Mouse (Mus musculus) macrophage (primary cell): ENCODE results near the gene Card19. TPM values are rescaled to one million over a fixed set of nuclear protein-coding genes. Genes with fewer than 3 reads are reported as not detected.

Experiments
- H3K27ac ChIP-seq: fragments of 350-480 bp; formaldehyde crosslinking; 2 replicates; pipeline ENCODE4 v1.9.0; 2021
- H3K36me3 ChIP-seq: fragments of 350-480 bp; formaldehyde crosslinking; 2 replicates; pipeline ENCODE4 v1.9.0; 2021; ENCODE audit errors: inconsistent target
- H3K4me3 ChIP-seq: fragments of 350-480 bp; formaldehyde crosslinking; 2 replicates; pipeline ENCODE4 v1.9.0; 2021; ENCODE audit errors: inconsistent target
- H3K79me2 ChIP-seq: fragments of 350-480 bp; formaldehyde crosslinking; 2 replicates; pipeline ENCODE4 v1.9.0; 2021; ENCODE audit errors: inconsistent target
- WGBS: methylation state at CpG from one replicate; pipeline ENCODE4 v1.1.7; 2026; ENCODE audit warnings: inconsistent platforms; ENCODE audit not compliant: missing documents; 5-methylcytosine and 5-hydroxymethylcytosine counted together
- polyA plus RNA-seq: library from polyadenylated mRNA; stranded (reverse); fragments of 250-400 nt; gene quantifications from 3 replicates; pipeline ENCODE4 v1.2.4, GENCODE M21; 2018; ENCODE audit warnings: inconsistent platforms
- total RNA-seq, 78 experiments: library from RNA; depleted of rRNA; stranded (reverse); fragments of 250-400 nt; gene quantifications; 1 replicate in 9 of 78; 2 replicates in 24 of 78; 3 replicates in 43 of 78; 4 replicates in 2 of 78; pipeline ENCODE4 v1.2.4; 2018; ENCODE audit warnings: inconsistent platforms in 56 of 78

Card19 gene
- total RNA-seq (2018; cell fraction: chromatin; rRNA removed) = 100 to 1,000 TPM in 16 of 26 experiments, 10 to 100 TPM in 10; 39.0 to 263 (median 106) TPM
- 100 to 1,000 TPM in 24 of 26 experiments, 10 to 100 TPM in 2; 89.0 to 237 (median 139) TPM for total RNA-seq (2018; cell fraction: cytosol; rRNA removed)
- total RNA-seq (2018; cell fraction: nucleus; rRNA removed) = 100 to 1,000 TPM in 13 of 26 experiments, 10 to 100 TPM in 13; 48.7 to 301 (median 97.5) TPM
- 133 to 174 TPM (median 144 TPM) in 3 replicates for polyA plus RNA-seq

GRCm38 (mm10) chr13:49215504-49216219, at the start of gene Card19:
Gene Card19, minus strand, starts transcription at chr13:49216037.
- no peaks in the 10 kb centered on the region for H3K36me3 ChIP-seq
- under 1% methylated on average over 58 of the region's 78 CpGs for WGBS
- H3K79me2 ChIP-seq = peaks cover 49% of the 10 kb centered on the region
- peak within 1 kb of the TSS; percentile 85 for H3K4me3 ChIP-seq
- peak within 1 kb of the TSS; percentile 98 for H3K27ac ChIP-seq

GRCm38 (mm10) chr13:49260036-49260722, 44.3 kb upstream of the Card19 start:
- Histone ChIP-seq H3K79me2 (no peaks in the 10 kb centered on the region), H3K4me3 (no peak overlapping the region), H3K36me3 (peaks cover 32% of the 10 kb centered on the region), H3K27ac (no peak overlapping the region)
- 30% methylated on average over 15 of the region's 15 CpGs for WGBS

- Histone ChIP-seq H3K79me2 (no peaks in the 10 kb centered on the region), H3K36me3 (peaks cover 10% of the 10 kb centered on the region), H3K27ac (no peak overlapping the region), H3K4me3 (no peak overlapping the region)
- 88% methylated on average over 3 of the region's 3 CpGs for WGBS
Measured at GRCm38 (mm10) chr13:49257819-49258313, 42.0 kb upstream of the Card19 start.

- H3K4me3 ChIP-seq = no peak overlapping the region
- no peaks in the 10 kb centered on the region for H3K36me3 ChIP-seq
- H3K27ac ChIP-seq = peak overlapping the region; percentile 93
- peaks cover 2% of the 10 kb centered on the region; the same call in 1 of the 2 replicates for H3K79me2 ChIP-seq
- WGBS = 19% methylated on average over 13 of the region's 13 CpGs
Measured at GRCm38 (mm10) chr13:49252746-49253145, 36.9 kb upstream of the Card19 start.

- Histone ChIP-seq H3K4me3 (no peak overlapping the region), H3K36me3 (no peaks in the 10 kb centered on the region), H3K79me2 (peaks cover 8% of the 10 kb centered on the region), H3K27ac (peak overlapping the region; percentile 93)
- WGBS = 56% methylated on average over 2 of the region's 2 CpGs
Measured at GRCm38 (mm10) chr13:49252113-49252512, 36.3 kb upstream of the Card19 start.

GRCm38 (mm10) chr13:49250716-49251517, 35.1 kb upstream of the Card19 start:
- H3K4me3 ChIP-seq = no peak overlapping the region
- H3K27ac ChIP-seq = peak overlapping the region; percentile 93
- peaks cover 20% of the 10 kb centered on the region for H3K79me2 ChIP-seq
- H3K36me3 ChIP-seq = no peaks in the 10 kb centered on the region
- 70% methylated on average over 4 of the region's 4 CpGs for WGBS

GRCm38 (mm10) chr13:49249634-49250033, 33.8 kb upstream of the Card19 start:
- no peak overlapping the region for H3K4me3 ChIP-seq
- H3K36me3 ChIP-seq = no peaks in the 10 kb centered on the region
- WGBS = 81% methylated on average over 2 of the region's 2 CpGs
- H3K79me2 ChIP-seq = peaks cover 33% of the 10 kb centered on the region
- no peak overlapping the region for H3K27ac ChIP-seq

- Histone ChIP-seq H3K79me2 (peaks cover 40% of the 10 kb centered on the region), H3K36me3 (no peaks in the 10 kb centered on the region), H3K27ac (no peak overlapping the region), H3K4me3 (no peak overlapping the region)
- 83% methylated on average over 3 of the region's 3 CpGs for WGBS
Measured at GRCm38 (mm10) chr13:49248923-49249322, 33.1 kb upstream of the Card19 start.

GRCm38 (mm10) chr13:49248467-49248862, 32.6 kb upstream of the Card19 start, which contains the start of gene Susd3:
Gene Susd3, minus strand, starts transcription at chr13:49248706.
- Histone ChIP-seq H3K79me2 (peaks cover 44% of the 10 kb centered on the region), H3K27ac (no peak within 1 kb of the TSS), H3K4me3 (peak within 1 kb of the TSS; percentile 46), H3K36me3 (no peaks in the 10 kb centered on the region)
- 65% methylated on average over 5 of the region's 8 CpGs for WGBS

GRCm38 (mm10) chr13:49247740-49248466, 32.1 kb upstream of the Card19 start:
- Histone ChIP-seq H3K79me2 (peaks cover 44% of the 10 kb centered on the region), H3K36me3 (no peaks in the 10 kb centered on the region), H3K4me3 (peak overlapping the region; percentile 46), H3K27ac (no peak overlapping the region)
- WGBS = 4% methylated on average over 52 of the region's 58 CpGs

- WGBS = 6% methylated on average over 12 of the region's 12 CpGs
- H3K79me2 ChIP-seq = peaks cover 44% of the 10 kb centered on the region
- H3K4me3 ChIP-seq = peak overlapping the region; percentile 46
- H3K36me3 ChIP-seq = no peaks in the 10 kb centered on the region
- peak overlapping the region; percentile 15 for H3K27ac ChIP-seq
Measured at GRCm38 (mm10) chr13:49247232-49247739, 31.4 kb upstream of the Card19 start.

GRCm38 (mm10) chr13:49246626-49247025, 30.8 kb upstream of the Card19 start:
- Histone ChIP-seq H3K27ac (0 out of 2 replicates have a peak overlapping the region, but pooled peaks have one; percentile 15), H3K79me2 (peaks cover 48% of the 10 kb centered on the region), H3K4me3 (peak overlapping the region; percentile 46), H3K36me3 (no peaks in the 10 kb centered on the region)
- 100% methylated on average over 2 of the region's 2 CpGs for whole genome bisulfite sequencing

- peaks cover 54% of the 10 kb centered on the region for H3K79me2 ChIP-seq
- no peak overlapping the region for H3K4me3 ChIP-seq
- H3K36me3 ChIP-seq = no peaks in the 10 kb centered on the region
- H3K27ac ChIP-seq = no peak overlapping the region
- 86% methylated on average over 3 of the region's 3 CpGs for WGBS
Measured at GRCm38 (mm10) chr13:49246011-49246410, 30.2 kb upstream of the Card19 start.
